Mouse (Mus musculus): ENCODE data around the gene Zfp341.

GRCm38 (mm10) chr2:154617061-154617460, 4.0 kb downstream of the Zfp341 start:
- TF ChIP-seq POLR2A (IDR thresholded peaks at IDR 0.05; ENCODE audit: low read depth, low read length): no peak
- no peak for TF ChIP-seq CTCF (IDR thresholded peaks at IDR 0.05; ENCODE audit: extremely low read depth, insufficient read length, insufficient replicate concordance, low read depth, low read length)
